In the genomic region with DNA sequence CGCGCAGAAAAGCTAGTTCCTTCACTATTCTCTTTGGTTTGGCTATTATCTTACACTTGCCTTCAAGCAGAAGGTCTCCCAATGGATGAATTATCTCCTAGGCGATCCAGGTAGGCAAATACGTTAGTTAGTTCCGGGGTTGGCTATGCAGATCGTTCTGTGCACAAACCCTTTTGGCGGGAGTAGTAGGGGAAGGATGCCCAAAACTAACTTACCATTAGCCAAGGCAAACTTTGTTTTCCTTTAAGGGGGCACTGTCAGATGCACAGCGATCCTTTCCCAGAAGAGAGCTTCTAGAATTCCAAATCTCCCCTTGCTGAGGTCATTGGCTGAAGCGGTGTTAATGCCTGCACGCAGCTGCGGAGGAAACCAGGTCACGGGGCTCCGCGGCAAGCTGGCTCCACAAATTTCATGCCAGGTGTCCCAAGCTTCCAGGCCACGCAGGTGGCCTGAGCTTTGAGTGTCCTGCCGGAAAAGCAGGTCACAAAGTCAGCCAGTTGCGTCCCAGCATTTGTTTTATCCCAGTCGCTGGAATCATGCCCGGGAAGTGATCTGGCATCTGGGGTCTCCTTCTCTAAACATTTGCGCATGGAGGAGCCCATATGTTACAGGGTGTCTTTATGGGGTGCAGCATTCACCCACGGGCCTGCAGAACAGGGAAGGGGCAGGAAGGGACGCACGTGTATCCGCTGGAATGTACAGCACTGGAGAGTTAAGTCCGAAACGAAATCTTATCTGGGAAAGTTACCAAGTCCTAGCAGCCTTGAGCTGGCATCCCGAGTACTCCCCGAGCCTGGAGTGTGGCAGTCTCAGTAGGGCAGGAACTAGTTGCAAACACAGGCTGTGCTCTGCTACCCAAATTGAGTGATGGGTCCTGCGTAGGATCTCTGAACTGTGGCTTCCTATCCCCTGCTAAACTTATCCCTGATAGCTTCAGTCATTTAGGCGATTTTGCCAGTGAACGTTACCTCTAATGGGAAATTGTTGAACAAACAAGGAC, we compare ENCODE assay signal across 10 mouse cellular contexts. TPM values are rescaled to one million over a fixed set of nuclear protein-coding genes. Genes with fewer than 3 reads are reported as not detected.
A peak's percentile ranks its signal among the peaks of the same experiment; 100 is the strongest.
DNase-seq lines count a peak whose midpoint lies in the region; ATAC-seq lines count a peak whose summit lies in the region.
"Had no signal": no experiment of that assay in that cellular context is flagged by ENCODE, and none has a peak within 500 bp of the region (broad histone marks: within the 10 kb centered on the region; RNA-seq: fewer than 3 reads in every experiment).

No protein-coding gene starts in this region.

- peaks cover 25% of the 10 kb centered on the region for H3K4me1 ChIP-seq in heart, embryonic 15.5 days (replicated peaks)
- H3K4me1 ChIP-seq in forebrain, embryonic 13.5 days, result peaks cover 29% of the 10 kb centered on the region
- H3K4me1 ChIP-seq in midbrain, embryonic 13.5 days (replicated peaks), result peaks cover 33% of the 10 kb centered on the region

- WGBS in heart, embryonic 15.5 days, result 3% methylated on average over 31 of the region's 31 CpGs
- under 1% methylated on average over 31 of the region's 31 CpGs for WGBS in forebrain, embryonic 13.5 days
- under 1% methylated on average over 31 of the region's 31 CpGs for WGBS in midbrain, embryonic 13.5 days

- H3K27me3 ChIP-seq in heart, embryonic 15.5 days, result peaks cover 72% of the 10 kb centered on the region
- H3K27me3 ChIP-seq in forebrain, embryonic 13.5 days, result peaks cover 78% of the 10 kb centered on the region
- H3K27me3 ChIP-seq in midbrain, embryonic 13.5 days, result peaks cover 90% of the 10 kb centered on the region

- no peak for ATAC-seq in heart, embryonic 15.5 days (replicated peaks; ENCODE audit: insufficient number of reproducible peaks, insufficient read depth, low FRiP score, low read depth)
- ATAC-seq in forebrain, embryonic 13.5 days, result no peak; the same call in 1 of the 2 replicates
- ATAC-seq in midbrain, embryonic 13.5 days, result no peak
- no peak for ATAC-seq in erythroblast, adult 5-6 weeks (replicated peaks; ENCODE audit: low FRiP score, poor library complexity, severe bottlenecking)
- ATAC-seq in megakaryocyte-erythroid progenitor cell, adult 5-6 weeks (replicated peaks; ENCODE audit: low FRiP score, low TSS enrichment, poor library complexity, severe bottlenecking), result no peak

- H3K4me3 ChIP-seq in heart, embryonic 15.5 days, result peak overlapping the region; percentile 33
- 0 out of 2 replicates have a peak overlapping the region, but pooled peaks have one; percentile 4 for H3K4me3 ChIP-seq in forebrain, embryonic 13.5 days
- 0 out of 2 replicates have a peak overlapping the region, but pooled peaks have one; percentile 5 for H3K4me3 ChIP-seq in midbrain, embryonic 13.5 days (replicated peaks)
- H3K4me3 ChIP-seq: liver, embryonic 15.5 days had no signal

- H3K9ac ChIP-seq in heart, embryonic 15.5 days, result no peak overlapping the region
- H3K9ac ChIP-seq in forebrain, embryonic 13.5 days, result no peak overlapping the region
- no peak overlapping the region for H3K9ac ChIP-seq in midbrain, embryonic 13.5 days (replicated peaks)
- H3K9ac ChIP-seq: liver, embryonic 15.5 days had no signal

- H3K9me3 ChIP-seq in heart, embryonic 15.5 days (replicated peaks), result no peaks in the 10 kb centered on the region
- no peaks in the 10 kb centered on the region for H3K9me3 ChIP-seq in forebrain, embryonic 13.5 days (replicated peaks)
- H3K9me3 ChIP-seq in midbrain, embryonic 13.5 days, result no peaks in the 10 kb centered on the region
- H3K9me3 ChIP-seq: liver, embryonic 15.5 days had no signal

- no peak for DNase-seq in heart, adult 18-20 months
- peak; percentile 51 to 56 for DNase-seq in cerebellum, adult 18-20 months
- no peak for DNase-seq in layer of hippocampus, adult 9-11 months

- H3K27ac ChIP-seq in heart, embryonic 15.5 days, result no peak overlapping the region
- H3K27ac ChIP-seq in forebrain, embryonic 13.5 days, result no peak overlapping the region
- H3K27ac ChIP-seq in midbrain, embryonic 13.5 days, result no peak overlapping the region
- H3K27ac ChIP-seq: liver, embryonic 15.5 days had no signal

- no peaks in the 10 kb centered on the region for H3K36me3 ChIP-seq in heart, embryonic 15.5 days
- H3K36me3 ChIP-seq in forebrain, embryonic 13.5 days (ENCODE audit: poor library complexity, severe bottlenecking), result no peaks in the 10 kb centered on the region
- H3K36me3 ChIP-seq in midbrain, embryonic 13.5 days, result no peaks in the 10 kb centered on the region
- H3K36me3 ChIP-seq: liver, embryonic 15.5 days had no signal

- H3K4me2 ChIP-seq in heart, embryonic 15.5 days, result peak overlapping the region; percentile 57
- H3K4me2 ChIP-seq in forebrain, embryonic 13.5 days, result peak overlapping the region; percentile 39
- H3K4me2 ChIP-seq in midbrain, embryonic 13.5 days (replicated peaks), result peak overlapping the region; percentile 10; the same call in 1 of the 2 replicates
- H3K4me2 ChIP-seq: liver, embryonic 15.5 days had no signal

RNA-seq across cellular contexts. Expression of a gene that starts 22.5 kb away (rescaled TPM):
- 0.15 TPM in 1 of 2 replicates, not detected in the other for polyA plus RNA-seq in heart, embryonic 15.5 days (2015; fragmentation: Nextera tagmentation; extraction: Ambion mirVana)
- total RNA-seq in heart, adult 18-20 months (2021), result under 1 TPM; 0.20 to 0.31 TPM
- 2.7 and 4.2 TPM in 2 replicates for polyA plus RNA-seq in forebrain, embryonic 13.5 days (2015; fragmentation: Nextera tagmentation; extraction: Ambion mirVana)
- polyA plus RNA-seq in midbrain, embryonic 13.5 days (2015; fragmentation: Nextera tagmentation; extraction: Ambion mirVana), result 2.0 and 2.5 TPM in 2 replicates
- total RNA-seq in erythroblast, adult 5-6 weeks (2015; ENCODE audit: low replicate concordance), result not detected in 2 replicates
- not detected in 2 replicates for total RNA-seq in erythroblast, adult 5-6 weeks (2017; ENCODE audit: low replicate concordance)
- not detected in 2 replicates for total RNA-seq in megakaryocyte-erythroid progenitor cell, adult 5-6 weeks (2014; fragmentation: Nextera tagmentation)
- total RNA-seq in megakaryocyte-erythroid progenitor cell, adult 5-6 weeks (2017), result not detected in 2 replicates
- total RNA-seq: common myeloid progenitor, adult 5-6 weeks had no signal
- polyA plus RNA-seq: liver, embryonic 15.5 days had no signal

Comparison
In these comparisons a context has a peak if more than half of its experiments do, and no peak if none do; other contexts are left out.
1. DNase-seq: peak in cerebellum, adult 18-20 months (2 of 2); none in heart, adult 18-20 months (0 of 2) and layer of hippocampus, adult 9-11 months (single experiment).
2. Peak in every context shown above with its lines, with median percentiles within 50 percentile points of each other: H3K4me2 ChIP-seq and H3K4me3 ChIP-seq.